Mouse (Mus musculus) heart, embryonic 16.5 days (tissue): ENCODE results near the gene Ston2. TPM values are rescaled to one million over a fixed set of nuclear protein-coding genes. Genes with fewer than 3 reads are reported as not detected.

ENCODE experiments used
- ATAC-seq: fragments of 200-750 bp; cut with Nextera tagmentation; replicated peaks from 2 replicates; pipeline ENCODE4 v1.8.0; 2017; ENCODE audit warnings: moderate number of reproducible peaks; ENCODE audit not compliant: insufficient read depth, low FRiP score; ENCODE audit errors: extremely low read depth
- H3K27ac ChIP-seq: fragments of 300-500 bp; sonication (generic); 2 replicates; pipeline ENCODE4 v1.5.1; 2014; ENCODE audit warnings: mild to moderate bottlenecking, low read length, control low read depth, moderate library complexity
- H3K27me3 ChIP-seq: fragments of 300-500 bp; sonication (generic); 2 replicates; pipeline ENCODE4 v1.6.1; 2014; ENCODE audit warnings: low read length, mixed read lengths; ENCODE audit not compliant: control insufficient read depth, insufficient read depth
- H3K36me3 ChIP-seq: fragments of 300-500 bp; sonication (generic); 2 replicates; pipeline ENCODE4 v1.6.1; 2014; ENCODE audit not compliant: control insufficient read depth, insufficient read depth
- H3K4me1 ChIP-seq: fragments of 300-500 bp; sonication (generic); 2 replicates; pipeline ENCODE4 v1.6.1; 2014; ENCODE audit warnings: low read length, mixed read lengths; ENCODE audit not compliant: control insufficient read depth, insufficient read depth
- H3K4me2 ChIP-seq: fragments of 300-500 bp; sonication (generic); 2 replicates; pipeline ENCODE4 v1.6.1; 2014; ENCODE audit warnings: low read depth, mild to moderate bottlenecking, control low read depth, low read length
- H3K4me3 ChIP-seq: fragments of 300-500 bp; sonication (generic); 2 replicates; pipeline ENCODE4 v1.5.1; 2014; ENCODE audit warnings: mild to moderate bottlenecking, control low read depth, low read length
- H3K9ac ChIP-seq: fragments of 300-500 bp; sonication (generic); 2 replicates; pipeline ENCODE4 v1.6.1; 2014; ENCODE audit warnings: low read length, control low read depth
- H3K9me3 ChIP-seq: fragments of 300-500 bp; sonication (generic); replicated peaks from 2 replicates; pipeline ENCODE4 v1.6.1; 2016; ENCODE audit warnings: low read length; ENCODE audit not compliant: control insufficient read depth
- WGBS: fragments of 180-500 bp; shearing (Covaris S2); extraction: QIAGEN DNeasy Blood & Tissue Kit; methylation state at CpG from one replicate; pipeline ENCODE4 v1.1.7; 2014; 5-methylcytosine and 5-hydroxymethylcytosine counted together
- polyA plus RNA-seq: library from polyadenylated mRNA; unstranded; fragments of >200 nt; fragmentation: Nextera tagmentation; extraction: Ambion mirVana; gene quantifications from 2 replicates; pipeline ENCODE4 v1.2.1, GENCODE M21; 2015

Ston2 gene
- polyA plus RNA-seq, 1 experiment from 2014 or later, result 3.7 TPM

DNA sequence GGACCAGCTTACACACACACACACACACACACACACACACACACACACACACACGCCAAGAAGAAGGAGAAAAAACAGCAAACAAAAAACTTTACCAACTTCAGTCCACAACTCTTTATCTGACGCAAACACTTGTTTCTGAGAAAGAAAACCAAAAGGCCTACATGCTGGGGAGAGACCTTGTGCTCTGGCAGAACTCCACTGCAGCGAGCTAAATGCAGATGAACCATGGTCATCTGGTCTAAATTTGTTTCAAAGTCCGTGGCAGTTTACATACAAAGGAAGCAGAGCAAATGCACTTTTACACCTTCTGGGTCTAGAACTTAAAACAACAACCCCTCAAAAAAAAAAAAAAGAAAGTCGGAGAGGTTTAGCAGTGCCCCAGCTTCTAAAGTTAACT lies 79.0 kb downstream of the Ston2 start:
- Histone ChIP-seq H3K27ac (peak overlapping the region; percentile 8; the same call in 1 of the 2 replicates), H3K4me3 (no peak overlapping the region), H3K4me2 (no peak overlapping the region), H3K9me3 (no peaks in the 10 kb centered on the region), H3K27me3 (no peaks in the 10 kb centered on the region), H3K4me1 (peaks cover 12% of the 10 kb centered on the region), H3K36me3 (no peaks in the 10 kb centered on the region), H3K9ac (no peak overlapping the region)
- ATAC-seq, result no peak
- WGBS, result 62% methylated on average over 5 of the region's 5 CpGs

DNA sequence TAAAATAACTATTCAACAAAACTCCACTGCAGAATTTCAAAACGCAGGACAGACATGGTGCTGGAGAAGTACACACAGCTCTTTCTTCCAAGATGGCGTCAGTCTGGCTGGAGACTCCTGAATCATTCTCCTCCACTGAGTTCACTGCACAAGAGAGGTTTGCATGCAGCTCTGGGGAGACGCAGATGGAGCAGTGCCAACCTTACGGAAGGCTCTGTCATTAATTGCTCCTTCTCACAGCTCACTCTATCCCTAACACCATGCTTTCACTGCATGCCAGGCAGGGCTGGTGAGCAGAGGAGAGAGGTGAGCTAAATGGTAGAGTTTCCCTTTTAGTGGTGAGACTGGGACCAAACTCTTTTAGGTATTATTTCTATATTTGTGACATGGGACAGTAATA lies 80.4 kb downstream of the Ston2 start:
- Histone ChIP-seq H3K27me3 (no peaks in the 10 kb centered on the region), H3K36me3 (no peaks in the 10 kb centered on the region), H3K27ac (no peak overlapping the region), H3K4me2 (no peak overlapping the region), H3K4me1 (peaks cover 14% of the 10 kb centered on the region), H3K9me3 (no peaks in the 10 kb centered on the region), H3K9ac (no peak overlapping the region), H3K4me3 (no peak overlapping the region)
- no peak for ATAC-seq
- 79% methylated on average over 4 of the region's 4 CpGs for WGBS

DNA sequence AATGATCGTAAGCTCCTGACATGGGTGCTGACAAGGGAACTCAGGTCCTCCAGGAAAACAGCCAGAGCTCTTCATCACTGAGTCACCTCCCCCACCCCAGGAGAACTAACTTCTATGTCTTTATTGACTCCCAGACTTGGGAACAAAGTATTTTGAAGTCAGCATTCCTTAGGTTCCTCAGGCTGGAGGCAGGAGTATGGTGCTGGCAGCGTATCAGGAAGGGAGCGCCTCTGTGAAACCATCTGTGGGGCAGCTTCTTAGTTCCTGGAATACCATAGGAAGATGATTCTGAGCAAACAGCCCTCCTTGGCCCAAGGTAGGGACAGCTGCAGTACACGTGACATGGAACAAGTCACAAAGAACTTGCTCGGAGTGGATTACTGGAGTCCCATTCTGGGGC lies 84.7 kb downstream of the Ston2 start:
- no peak overlapping the region for H3K4me2 ChIP-seq
- H3K4me1 ChIP-seq, result peaks cover 6% of the 10 kb centered on the region
- no peak overlapping the region for H3K4me3 ChIP-seq
- no peak overlapping the region for H3K9ac ChIP-seq
- H3K27me3 ChIP-seq, result no peaks in the 10 kb centered on the region
- no peaks in the 10 kb centered on the region for H3K9me3 ChIP-seq
- ATAC-seq, result peak; percentile 49; the same call in 1 of the 2 replicates
- no peak overlapping the region for H3K27ac ChIP-seq
- no peaks in the 10 kb centered on the region for H3K36me3 ChIP-seq
- 38% methylated on average over 5 of the region's 5 CpGs for WGBS

DNA sequence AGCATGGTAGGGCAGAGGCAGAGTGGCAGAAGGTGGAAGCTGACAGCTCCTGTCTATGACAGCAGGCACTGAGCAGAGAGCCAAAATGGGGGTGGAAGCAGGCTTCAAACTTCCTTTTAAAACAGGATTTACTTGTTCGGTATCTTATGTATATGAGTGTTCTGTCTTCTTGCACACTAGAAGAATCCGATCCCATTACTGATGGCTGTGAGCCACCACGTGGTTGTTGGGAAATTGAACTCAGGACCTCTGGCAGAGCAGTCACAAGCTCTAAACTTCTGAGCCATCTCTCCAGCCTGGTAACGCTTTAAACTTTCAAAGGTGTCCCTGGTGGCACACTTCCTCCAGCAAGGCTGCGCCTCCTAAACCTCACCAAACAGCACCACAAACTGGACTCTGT lies 85.4 kb downstream of the Ston2 start:
- Histone ChIP-seq H3K9me3 (no peaks in the 10 kb centered on the region), H3K36me3 (no peaks in the 10 kb centered on the region), H3K27me3 (no peaks in the 10 kb centered on the region), H3K27ac (no peak overlapping the region), H3K4me1 (0 out of 2 replicates have a peak, but pooled peaks cover 2% of the 10 kb centered on the region), H3K4me3 (no peak overlapping the region), H3K9ac (no peak overlapping the region), H3K4me2 (no peak overlapping the region)
- no peak for ATAC-seq
- WGBS, result 76% methylated on average over 5 of the region's 5 CpGs

DNA sequence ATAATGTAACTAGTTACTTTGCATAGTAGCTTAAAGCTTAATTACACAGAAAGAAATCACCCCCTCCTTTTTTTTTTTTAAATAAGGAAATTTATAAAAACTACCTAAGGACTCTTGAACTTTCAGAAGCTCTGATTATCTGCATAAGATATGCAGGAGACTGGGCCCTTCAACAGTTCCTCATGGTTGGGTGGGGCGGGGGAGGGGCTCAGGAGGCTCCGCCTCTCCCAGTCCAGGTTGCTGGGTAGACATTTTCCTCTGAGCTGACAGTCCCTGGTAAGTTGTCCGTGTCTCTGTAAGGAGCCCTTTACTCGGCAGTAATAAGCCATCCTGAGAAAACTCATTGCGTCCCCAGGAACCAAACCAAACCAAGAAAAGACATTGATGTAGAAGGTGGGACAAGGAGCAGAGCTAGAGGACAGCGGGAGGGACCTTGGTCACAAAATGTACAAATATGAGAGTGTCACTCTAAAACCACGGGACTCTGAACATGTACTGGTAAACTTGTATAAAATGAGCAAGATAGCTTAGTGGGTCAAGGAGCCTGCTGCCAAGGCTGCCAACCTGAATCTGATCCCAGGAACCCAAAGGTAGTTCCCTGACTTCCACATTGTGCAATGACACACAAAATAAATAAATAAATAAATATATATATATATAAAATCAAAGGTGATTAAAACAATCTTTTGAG lies 88.6 kb downstream of the Ston2 start:
- ATAC-seq, result no peak
- Histone ChIP-seq H3K36me3 (no peaks in the 10 kb centered on the region), H3K4me3 (no peak overlapping the region), H3K4me2 (no peak overlapping the region), H3K27me3 (no peaks in the 10 kb centered on the region), H3K4me1 (0 out of 2 replicates have a peak, but pooled peaks cover 2% of the 10 kb centered on the region), H3K27ac (no peak overlapping the region), H3K9ac (no peak overlapping the region), H3K9me3 (no peaks in the 10 kb centered on the region)
- 84% methylated on average over 7 of the region's 7 CpGs for whole genome bisulfite sequencing

DNA sequence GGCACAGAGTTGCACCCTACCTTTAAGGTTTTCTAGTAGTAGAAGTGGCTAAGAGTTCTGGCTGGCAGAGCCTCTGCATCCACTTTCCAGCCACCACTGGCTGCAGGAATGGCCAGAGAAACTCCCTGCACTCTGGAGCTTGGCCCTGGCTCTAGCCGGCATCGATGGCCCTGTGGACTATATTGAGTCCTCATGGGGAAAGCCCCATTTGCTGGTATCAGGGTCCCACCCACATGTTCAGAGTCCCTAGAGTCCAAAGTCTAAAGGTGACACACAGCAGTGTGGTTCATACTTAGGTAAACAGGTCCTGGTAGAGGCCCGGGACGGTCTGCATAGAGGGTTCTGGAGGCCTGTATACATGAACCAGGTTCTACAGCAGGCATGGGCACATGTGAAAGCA lies 92.0 kb downstream of the Ston2 start:
- Histone ChIP-seq H3K4me2 (no peak overlapping the region), H3K27ac (no peak overlapping the region), H3K27me3 (no peaks in the 10 kb centered on the region), H3K9ac (no peak overlapping the region), H3K4me1 (no peaks in the 10 kb centered on the region), H3K36me3 (no peaks in the 10 kb centered on the region), H3K4me3 (no peak overlapping the region), H3K9me3 (no peaks in the 10 kb centered on the region)
- ATAC-seq, result no peak
- 86% methylated on average over 4 of the region's 4 CpGs for WGBS

DNA sequence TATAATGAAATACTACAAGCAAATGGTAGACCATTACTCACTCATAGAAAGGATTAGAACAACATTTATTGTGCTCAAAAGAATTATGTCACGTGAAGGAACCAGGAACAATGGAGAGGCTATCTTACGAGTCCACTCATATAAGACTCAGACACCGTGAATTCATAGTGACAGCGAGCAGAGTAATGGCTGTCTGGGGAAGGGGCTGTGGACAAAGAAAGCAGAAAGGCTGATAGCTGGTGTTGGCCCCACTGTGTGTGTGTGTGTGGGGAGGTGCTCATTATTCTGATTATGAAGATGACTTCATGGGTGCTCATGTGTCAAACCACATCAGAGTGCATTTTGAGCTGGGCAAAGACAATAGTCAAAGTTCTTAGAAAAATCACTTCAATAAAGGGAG lies 92.4 kb downstream of the Ston2 start:
- no peaks in the 10 kb centered on the region for H3K9me3 ChIP-seq
- H3K4me2 ChIP-seq, result no peak overlapping the region
- H3K4me1 ChIP-seq, result no peaks in the 10 kb centered on the region
- no peaks in the 10 kb centered on the region for H3K36me3 ChIP-seq
- H3K4me3 ChIP-seq, result no peak overlapping the region
- ATAC-seq, result no peak
- WGBS, result 80% methylated on average over 4 of the region's 4 CpGs
- no peaks in the 10 kb centered on the region for H3K27me3 ChIP-seq
- no peak overlapping the region for H3K27ac ChIP-seq
- H3K9ac ChIP-seq, result no peak overlapping the region

DNA sequence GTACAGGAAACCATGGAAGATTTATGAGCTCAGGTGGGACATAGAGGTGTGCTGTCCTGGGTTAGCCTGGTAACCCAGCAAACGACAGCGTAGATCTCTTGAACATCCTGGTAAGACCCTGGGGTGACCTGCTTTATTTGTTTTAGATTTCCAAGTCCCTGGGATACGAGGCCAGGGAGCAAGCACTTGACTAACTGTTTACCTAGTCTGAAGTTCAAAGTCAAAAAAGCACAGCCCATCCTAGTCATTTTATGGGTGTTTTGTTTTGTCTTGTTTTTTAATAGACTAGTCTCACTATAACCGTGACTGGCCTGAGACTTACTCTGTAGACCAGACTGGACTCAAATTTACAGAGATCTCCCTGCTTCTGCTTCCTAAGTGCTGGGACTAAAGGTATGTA lies 93.4 kb downstream of the Ston2 start:
- H3K4me2 ChIP-seq, result no peak overlapping the region
- H3K9me3 ChIP-seq, result no peaks in the 10 kb centered on the region
- no peak overlapping the region for H3K9ac ChIP-seq
- H3K27ac ChIP-seq, result no peak overlapping the region
- H3K4me3 ChIP-seq, result no peak overlapping the region
- H3K36me3 ChIP-seq, result no peaks in the 10 kb centered on the region
- 72% methylated on average over 4 of the region's 4 CpGs for WGBS
- no peaks in the 10 kb centered on the region for H3K4me1 ChIP-seq
- no peaks in the 10 kb centered on the region for H3K27me3 ChIP-seq
- no peak for ATAC-seq

DNA sequence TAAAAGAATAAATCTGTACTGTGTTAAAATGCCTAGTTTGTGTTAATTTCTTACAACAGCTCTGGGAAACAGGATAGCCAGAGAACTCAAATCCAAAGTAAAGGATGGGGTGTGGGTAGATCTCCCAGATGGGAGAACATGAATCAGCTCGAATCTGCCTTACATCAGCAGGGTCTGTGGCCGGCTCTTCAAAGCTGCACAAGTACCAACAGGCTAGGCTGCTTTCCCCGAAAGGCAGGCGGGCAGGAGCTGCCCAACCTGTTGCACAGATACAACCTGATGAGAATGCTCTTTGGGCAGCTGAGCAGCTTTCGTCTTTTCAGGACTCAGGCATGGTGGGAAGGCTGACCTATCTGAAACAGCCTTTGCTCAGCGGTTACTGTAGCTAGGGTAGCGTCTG lies 94.6 kb downstream of the Ston2 start:
- ATAC-seq, result no peak
- Histone ChIP-seq H3K4me3 (no peak overlapping the region), H3K4me2 (no peak overlapping the region), H3K27ac (no peak overlapping the region), H3K9me3 (no peaks in the 10 kb centered on the region), H3K27me3 (no peaks in the 10 kb centered on the region), H3K4me1 (no peaks in the 10 kb centered on the region), H3K9ac (no peak overlapping the region), H3K36me3 (no peaks in the 10 kb centered on the region)
- 71% methylated on average over 7 of the region's 7 CpGs for WGBS
